Mouse (Mus musculus): ENCODE results near the gene Aak1. TPM values are rescaled to one million over a fixed set of nuclear protein-coding genes. Genes with fewer than 3 reads are reported as not detected.

The Aak1 gene
- total and polyA plus RNA-seq, 2 experiments from 2014 or later, result 41.8 to 79.2 TPM

- Histone ChIP-seq H3K9ac (replicated peaks; ENCODE audit: low read length, poor library complexity, severe bottlenecking) (no peak overlapping the region), H3K36me3 (ENCODE audit: insufficient read depth, low read length) (peaks cover 54% of the 10 kb centered on the region), H3K4me1 (ENCODE audit: insufficient read depth, low read length) (no peaks in the 10 kb centered on the region), H3K4me2 (ENCODE audit: low read depth, low read length, poor library complexity, severe bottlenecking) (no peak overlapping the region), H3K9me3 (ENCODE audit: low read length) (no peaks in the 10 kb centered on the region), H3K27ac (ENCODE audit: low read depth, low read length) (no peak overlapping the region), H3K4me3 (ENCODE audit: low read depth, low read length) (no peak overlapping the region), H3K27me3 (ENCODE audit: insufficient read depth, low read length) (no peaks in the 10 kb centered on the region)
- ATAC-seq (ENCODE audit: low FRiP score) (no peak), DNase-seq (ENCODE audit: low spot score) (no peak)
- TF ChIP-seq CTCF (IDR thresholded peaks at IDR 0.05), result no peak
Measured at GRCm38 (mm10) chr6:86956206-86956605, 106.9 kb downstream of the Aak1 start.

DNA sequence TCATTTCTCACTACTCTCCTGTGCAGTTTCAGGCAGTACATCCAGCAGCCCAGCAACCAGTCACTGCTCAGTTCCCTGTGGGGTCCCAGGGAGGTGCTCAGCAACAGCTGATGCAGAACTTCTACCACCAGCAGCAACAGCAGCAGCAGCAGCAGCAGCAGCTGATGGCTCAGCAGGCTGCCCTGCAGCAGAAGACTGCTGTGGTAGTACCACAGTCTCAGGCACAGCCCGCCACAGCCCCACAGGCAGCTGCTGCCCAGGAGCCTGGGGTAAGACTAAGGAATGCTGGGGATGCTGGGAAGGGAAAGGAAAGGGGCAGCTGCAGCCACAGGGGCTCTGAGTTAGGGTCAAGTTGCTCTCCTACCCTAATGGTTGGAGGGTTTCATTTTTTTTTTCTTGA, 109.7 kb downstream of the Aak1 start:
- Histone ChIP-seq H3K4me1 (ENCODE audit: insufficient read depth, low read length) (no peaks in the 10 kb centered on the region), H3K9ac (replicated peaks; ENCODE audit: low read length, poor library complexity, severe bottlenecking) (no peak overlapping the region), H3K4me3 (ENCODE audit: low read depth, low read length) (no peak overlapping the region), H3K4me2 (ENCODE audit: low read depth, low read length, poor library complexity, severe bottlenecking) (no peak overlapping the region), H3K27me3 (ENCODE audit: insufficient read depth, low read length) (no peaks in the 10 kb centered on the region), H3K36me3 (ENCODE audit: insufficient read depth, low read length) (peaks cover 52% of the 10 kb centered on the region), H3K9me3 (ENCODE audit: low read length) (no peaks in the 10 kb centered on the region), H3K27ac (ENCODE audit: low read depth, low read length) (no peak overlapping the region)
- no peak for ATAC-seq (ENCODE audit: low FRiP score)
- 70% methylated on average over 1 of the region's 1 CpGs for WGBS
- no peak for DNase-seq (ENCODE audit: low spot score)
- no peak for TF ChIP-seq CTCF (IDR thresholded peaks at IDR 0.05)

DNA sequence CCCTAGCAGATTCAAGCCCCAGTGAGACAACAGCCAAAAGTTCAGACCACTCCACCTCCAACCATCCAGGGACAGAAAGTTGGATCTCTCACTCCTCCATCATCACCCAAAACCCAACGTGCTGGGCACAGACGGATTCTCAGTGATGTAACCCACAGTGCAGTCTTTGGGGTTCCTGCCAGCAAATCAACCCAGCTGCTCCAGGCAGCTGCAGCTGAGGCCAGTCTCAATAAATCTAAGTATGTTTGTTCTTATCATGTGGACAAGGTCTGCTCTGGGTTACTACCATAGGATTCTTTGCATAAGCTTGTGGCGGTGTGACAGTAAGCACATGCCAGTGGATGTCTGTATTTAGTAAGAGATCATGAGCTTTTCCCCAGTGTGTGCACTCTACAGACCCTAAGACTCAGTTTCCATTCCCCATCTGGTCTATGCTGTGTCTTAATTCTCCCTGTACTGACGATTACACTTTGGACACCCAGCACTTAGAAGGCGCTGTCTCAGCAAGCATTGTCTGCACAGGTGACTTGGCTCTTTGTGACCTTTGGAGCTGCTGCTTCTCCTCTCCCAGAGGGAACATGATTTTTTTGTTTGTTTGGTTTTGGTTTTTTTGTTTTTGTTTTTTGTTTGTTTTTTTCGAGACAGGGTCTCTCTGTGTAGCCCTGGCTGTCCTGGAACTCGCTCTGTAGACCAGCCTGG, 114.8 kb downstream of the Aak1 start:
- Histone ChIP-seq H3K4me3 (ENCODE audit: low read depth, low read length) (no peak overlapping the region), H3K9ac (replicated peaks; ENCODE audit: low read length, poor library complexity, severe bottlenecking) (no peak overlapping the region), H3K27me3 (ENCODE audit: insufficient read depth, low read length) (no peaks in the 10 kb centered on the region), H3K27ac (ENCODE audit: low read depth, low read length) (no peak overlapping the region), H3K36me3 (ENCODE audit: insufficient read depth, low read length) (peaks cover 59% of the 10 kb centered on the region), H3K9me3 (ENCODE audit: low read length) (no peaks in the 10 kb centered on the region), H3K4me1 (ENCODE audit: insufficient read depth, low read length) (no peaks in the 10 kb centered on the region), H3K4me2 (ENCODE audit: low read depth, low read length, poor library complexity, severe bottlenecking) (no peak overlapping the region)
- 93% methylated on average over 7 of the region's 7 CpGs for WGBS
- no peak for ATAC-seq (ENCODE audit: low FRiP score)
- TF ChIP-seq CTCF (IDR thresholded peaks at IDR 0.05), result no peak
- no peak for DNase-seq (ENCODE audit: low spot score)

GRCm38 (mm10) chr6:86967166-86967565, 117.8 kb downstream of the Aak1 start:
- TF ChIP-seq CTCF (IDR thresholded peaks at IDR 0.05), result no peak
- no peak overlapping the region for H3K4me2 ChIP-seq (ENCODE audit: low read depth, low read length, poor library complexity, severe bottlenecking)
- no peaks in the 10 kb centered on the region for H3K9me3 ChIP-seq (ENCODE audit: low read length)
- no peak for ATAC-seq (ENCODE audit: low FRiP score)
- H3K36me3 ChIP-seq (ENCODE audit: insufficient read depth, low read length), result peaks cover 53% of the 10 kb centered on the region
- WGBS, result 86% methylated on average over 2 of the region's 2 CpGs
- H3K4me1 ChIP-seq (ENCODE audit: insufficient read depth, low read length), result no peaks in the 10 kb centered on the region
- H3K4me3 ChIP-seq (ENCODE audit: low read depth, low read length), result no peak overlapping the region
- H3K9ac ChIP-seq (replicated peaks; ENCODE audit: low read length, poor library complexity, severe bottlenecking), result no peak overlapping the region
- no peaks in the 10 kb centered on the region for H3K27me3 ChIP-seq (ENCODE audit: insufficient read depth, low read length)
- H3K27ac ChIP-seq (ENCODE audit: low read depth, low read length), result no peak overlapping the region
- no peak for DNase-seq (ENCODE audit: low spot score)

- DNase-seq (ENCODE audit: low spot score), result no peak
- WGBS, result 94% methylated on average over 4 of the region's 4 CpGs
- no peak for ATAC-seq (ENCODE audit: low FRiP score)
- Histone ChIP-seq H3K4me2 (ENCODE audit: low read depth, low read length, poor library complexity, severe bottlenecking) (no peak overlapping the region), H3K27ac (ENCODE audit: low read depth, low read length) (no peak overlapping the region), H3K9me3 (ENCODE audit: low read length) (no peaks in the 10 kb centered on the region), H3K9ac (replicated peaks; ENCODE audit: low read length, poor library complexity, severe bottlenecking) (no peak overlapping the region), H3K27me3 (ENCODE audit: insufficient read depth, low read length) (no peaks in the 10 kb centered on the region), H3K4me1 (ENCODE audit: insufficient read depth, low read length) (no peaks in the 10 kb centered on the region), H3K36me3 (ENCODE audit: insufficient read depth, low read length) (peaks cover 33% of the 10 kb centered on the region), H3K4me3 (ENCODE audit: low read depth, low read length) (no peak overlapping the region)
- no peak for TF ChIP-seq CTCF (IDR thresholded peaks at IDR 0.05)
Measured at GRCm38 (mm10) chr6:86973956-86974355, 124.6 kb downstream of the Aak1 start.

- no peaks in the 10 kb centered on the region for H3K9me3 ChIP-seq (ENCODE audit: low read length)
- H3K4me3 ChIP-seq (ENCODE audit: low read depth, low read length), result no peak overlapping the region
- no peak for TF ChIP-seq CTCF (IDR thresholded peaks at IDR 0.05)
- DNase-seq (ENCODE audit: low spot score) (no peak), ATAC-seq (ENCODE audit: low FRiP score) (no peak)
- no peaks in the 10 kb centered on the region for H3K27me3 ChIP-seq (ENCODE audit: insufficient read depth, low read length)
- H3K9ac ChIP-seq (replicated peaks; ENCODE audit: low read length, poor library complexity, severe bottlenecking), result no peak overlapping the region
- no peak overlapping the region for H3K27ac ChIP-seq (ENCODE audit: low read depth, low read length)
- 93% methylated on average over 8 of the region's 8 CpGs for WGBS
- H3K4me1 ChIP-seq (ENCODE audit: insufficient read depth, low read length), result no peaks in the 10 kb centered on the region
- no peak overlapping the region for H3K4me2 ChIP-seq (ENCODE audit: low read depth, low read length, poor library complexity, severe bottlenecking)
- peaks cover 16% of the 10 kb centered on the region for H3K36me3 ChIP-seq (ENCODE audit: insufficient read depth, low read length)
Measured at GRCm38 (mm10) chr6:86978156-86978908, 129.0 kb downstream of the Aak1 start.
